Mouse (Mus musculus): ENCODE data around the gene Pum1. TPM values are rescaled to one million over a fixed set of nuclear protein-coding genes. Genes with fewer than 3 reads are reported as not detected.
A peak's percentile ranks its signal among the peaks of the same experiment; 100 is the strongest.

The Pum1 gene
- polyA plus RNA-seq, 1 experiment from 2014 or later: 110 TPM

DNA sequence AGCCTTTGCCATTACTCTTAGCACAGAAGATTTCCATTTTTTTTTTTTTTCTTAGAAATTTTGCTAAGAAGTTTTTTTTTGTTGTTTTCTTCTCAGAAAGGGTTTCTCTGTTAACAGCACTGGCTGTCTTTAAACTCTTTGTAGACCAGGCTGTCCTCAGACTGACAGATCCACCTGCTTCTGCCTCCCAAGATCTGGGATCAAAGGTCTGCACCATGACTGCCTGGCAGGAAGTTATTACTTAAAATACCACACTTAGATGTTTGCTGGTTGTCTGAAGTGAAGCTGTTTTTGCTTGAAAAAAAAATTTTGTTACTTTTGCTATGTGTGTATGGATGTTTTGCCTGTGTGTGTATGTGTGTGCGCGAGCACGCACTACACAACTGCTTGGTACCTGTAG is 40.5 kb downstream of the Pum1 start:
- 99% methylated on average over 3 of the region's 3 CpGs for WGBS
- Histone ChIP-seq H3K4me2 (replicated peaks; ENCODE audit: low read depth, low read length) (no peak overlapping the region), H3K27me3 (ENCODE audit: control insufficient read depth, insufficient read depth, low read length) (no peaks in the 10 kb centered on the region), H3K9ac (replicated peaks; ENCODE audit: low read depth, low read length) (no peak overlapping the region), H3K27ac (ENCODE audit: low read length) (no peak overlapping the region), H3K4me3 (ENCODE audit: low read depth, low read length) (no peak overlapping the region), H3K9me3 (ENCODE audit: control insufficient read depth, low read depth, low read length) (no peaks in the 10 kb centered on the region), H3K4me1 (ENCODE audit: control insufficient read depth, insufficient read depth, low read length) (no peaks in the 10 kb centered on the region), H3K36me3 (ENCODE audit: control insufficient read depth, insufficient read depth, low read length) (peaks cover 45% of the 10 kb centered on the region)
- ATAC-seq (ENCODE audit: insufficient number of reproducible peaks, insufficient read depth, low FRiP score, low read depth): no peak

GRCm38 (mm10) chr4:130704615-130705014 is 41.5 kb downstream of the Pum1 start:
- Histone ChIP-seq H3K9me3 (ENCODE audit: control insufficient read depth, low read depth, low read length) (no peaks in the 10 kb centered on the region), H3K27ac (ENCODE audit: low read length) (no peak overlapping the region), H3K9ac (replicated peaks; ENCODE audit: low read depth, low read length) (no peak overlapping the region), H3K36me3 (ENCODE audit: control insufficient read depth, insufficient read depth, low read length) (peaks cover 49% of the 10 kb centered on the region), H3K27me3 (ENCODE audit: control insufficient read depth, insufficient read depth, low read length) (no peaks in the 10 kb centered on the region), H3K4me1 (ENCODE audit: control insufficient read depth, insufficient read depth, low read length) (no peaks in the 10 kb centered on the region), H3K4me2 (replicated peaks; ENCODE audit: low read depth, low read length) (no peak overlapping the region), H3K4me3 (ENCODE audit: low read depth, low read length) (no peak overlapping the region)
- WGBS: 97% methylated on average over 4 of the region's 4 CpGs
- ATAC-seq (ENCODE audit: insufficient number of reproducible peaks, insufficient read depth, low FRiP score, low read depth): no peak

- 64% methylated on average over 3 of the region's 3 CpGs for WGBS
- no peak for ATAC-seq (ENCODE audit: insufficient number of reproducible peaks, insufficient read depth, low FRiP score, low read depth)
- Histone ChIP-seq H3K9me3 (ENCODE audit: control insufficient read depth, low read depth, low read length) (no peaks in the 10 kb centered on the region), H3K9ac (replicated peaks; ENCODE audit: low read depth, low read length) (no peak overlapping the region), H3K27ac (ENCODE audit: low read length) (no peak overlapping the region), H3K36me3 (ENCODE audit: control insufficient read depth, insufficient read depth, low read length) (peaks cover 35% of the 10 kb centered on the region), H3K4me3 (ENCODE audit: low read depth, low read length) (no peak overlapping the region), H3K4me1 (ENCODE audit: control insufficient read depth, insufficient read depth, low read length) (no peaks in the 10 kb centered on the region), H3K27me3 (ENCODE audit: control insufficient read depth, insufficient read depth, low read length) (no peaks in the 10 kb centered on the region), H3K4me2 (replicated peaks; ENCODE audit: low read depth, low read length) (no peak overlapping the region)
Observed at GRCm38 (mm10) chr4:130706215-130707000, 43.3 kb downstream of the Pum1 start.

DNA sequence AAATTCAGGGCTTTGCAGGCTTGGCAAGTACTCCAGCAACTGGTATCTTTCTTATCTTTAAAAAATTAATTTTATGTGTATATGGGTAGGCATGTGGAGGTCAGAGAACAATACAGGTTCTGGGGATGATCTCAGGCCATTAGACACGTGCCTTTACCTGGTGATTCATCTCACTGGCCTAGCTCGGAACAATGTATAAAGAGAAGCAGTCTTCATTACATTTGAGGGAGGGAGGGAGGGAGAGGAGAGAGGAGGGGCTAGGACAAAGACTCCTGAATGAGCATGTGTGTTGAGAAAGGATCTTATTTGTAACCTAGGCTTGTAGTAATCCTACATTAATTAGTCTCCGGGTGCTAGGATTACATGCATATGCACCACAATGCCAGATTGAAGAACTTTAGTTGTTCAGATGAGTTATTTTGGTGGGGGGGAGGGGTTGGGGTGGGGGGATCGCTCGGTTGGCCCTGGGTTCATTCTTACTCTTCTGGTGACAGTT is 48.3 kb downstream of the Pum1 start:
- no peak overlapping the region for H3K27ac ChIP-seq (ENCODE audit: low read length)
- H3K4me2 ChIP-seq (replicated peaks; ENCODE audit: low read depth, low read length): no peak overlapping the region
- H3K27me3 ChIP-seq (ENCODE audit: control insufficient read depth, insufficient read depth, low read length): no peaks in the 10 kb centered on the region
- H3K9ac ChIP-seq (replicated peaks; ENCODE audit: low read depth, low read length): no peak overlapping the region
- H3K36me3 ChIP-seq (ENCODE audit: control insufficient read depth, insufficient read depth, low read length): peaks cover 4% of the 10 kb centered on the region; the same call in 1 of the 2 replicates
- peaks cover 23% of the 10 kb centered on the region for H3K4me1 ChIP-seq (ENCODE audit: control insufficient read depth, insufficient read depth, low read length)
- no peak overlapping the region for H3K4me3 ChIP-seq (ENCODE audit: low read depth, low read length)
- no peak for ATAC-seq (ENCODE audit: insufficient number of reproducible peaks, insufficient read depth, low FRiP score, low read depth)
- no peaks in the 10 kb centered on the region for H3K9me3 ChIP-seq (ENCODE audit: control insufficient read depth, low read depth, low read length)
- WGBS: 63% methylated on average over 5 of the region's 5 CpGs

DNA sequence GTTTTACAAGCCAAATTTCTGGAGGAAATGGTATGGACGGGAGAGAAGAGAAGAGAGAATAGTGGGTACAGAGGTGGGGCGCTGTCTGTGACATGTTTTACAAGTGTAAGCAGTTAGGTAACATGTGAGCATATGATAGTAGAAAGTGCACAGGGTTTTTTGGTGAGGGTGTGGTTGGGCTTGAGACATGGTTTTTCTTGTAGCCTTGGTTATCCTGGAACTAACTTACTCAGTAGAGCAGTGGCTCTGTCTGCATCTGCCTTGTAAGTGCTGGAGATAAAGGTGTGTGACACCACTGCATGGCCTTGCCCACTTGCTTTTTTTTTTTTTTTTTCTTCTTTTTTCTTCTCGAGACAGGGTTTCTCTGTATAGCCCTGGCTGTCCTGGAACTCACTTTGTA is 49.2 kb downstream of the Pum1 start:
- peaks cover 23% of the 10 kb centered on the region for H3K4me1 ChIP-seq (ENCODE audit: control insufficient read depth, insufficient read depth, low read length)
- peaks cover 4% of the 10 kb centered on the region; the same call in 1 of the 2 replicates for H3K36me3 ChIP-seq (ENCODE audit: control insufficient read depth, insufficient read depth, low read length)
- WGBS: 73% methylated on average over 3 of the region's 3 CpGs
- ATAC-seq (ENCODE audit: insufficient number of reproducible peaks, insufficient read depth, low FRiP score, low read depth): peak; percentile 62; the same call in 1 of the 2 replicates
- no peak overlapping the region for H3K9ac ChIP-seq (replicated peaks; ENCODE audit: low read depth, low read length)
- H3K27me3 ChIP-seq (ENCODE audit: control insufficient read depth, insufficient read depth, low read length): no peaks in the 10 kb centered on the region
- H3K4me2 ChIP-seq (replicated peaks; ENCODE audit: low read depth, low read length): no peak overlapping the region
- H3K4me3 ChIP-seq (ENCODE audit: low read depth, low read length): no peak overlapping the region
- no peaks in the 10 kb centered on the region for H3K9me3 ChIP-seq (ENCODE audit: control insufficient read depth, low read depth, low read length)
- H3K27ac ChIP-seq (ENCODE audit: low read length): no peak overlapping the region

DNA sequence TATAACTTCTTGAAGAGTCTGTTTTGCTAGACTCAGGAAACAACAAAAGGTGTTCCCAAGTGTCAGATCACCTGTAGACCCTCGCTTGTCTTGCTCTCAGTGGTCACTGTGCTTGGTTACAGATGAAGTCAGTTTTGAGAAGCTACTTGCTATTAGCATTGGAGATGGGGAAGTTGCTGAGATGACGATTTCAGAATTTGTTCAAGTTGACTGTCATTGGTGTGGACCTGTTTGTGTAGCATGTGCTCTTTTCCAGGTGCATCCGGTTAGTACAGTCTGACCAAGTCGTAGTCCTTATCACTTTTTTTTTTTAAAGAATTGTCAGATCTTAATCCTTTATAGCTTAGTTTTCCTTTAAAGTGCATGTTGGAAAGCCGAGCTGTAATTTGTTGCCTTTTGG is 50.3 kb downstream of the Pum1 start:
- Histone ChIP-seq H3K9me3 (ENCODE audit: control insufficient read depth, low read depth, low read length) (no peaks in the 10 kb centered on the region), H3K36me3 (ENCODE audit: control insufficient read depth, insufficient read depth, low read length) (peaks cover 5% of the 10 kb centered on the region; the same call in 1 of the 2 replicates), H3K4me1 (ENCODE audit: control insufficient read depth, insufficient read depth, low read length) (peaks cover 23% of the 10 kb centered on the region), H3K27ac (ENCODE audit: low read length) (no peak overlapping the region), H3K27me3 (ENCODE audit: control insufficient read depth, insufficient read depth, low read length) (no peaks in the 10 kb centered on the region), H3K9ac (replicated peaks; ENCODE audit: low read depth, low read length) (no peak overlapping the region), H3K4me2 (replicated peaks; ENCODE audit: low read depth, low read length) (no peak overlapping the region), H3K4me3 (ENCODE audit: low read depth, low read length) (no peak overlapping the region)
- 64% methylated on average over 5 of the region's 5 CpGs for WGBS
- no peak for ATAC-seq (ENCODE audit: insufficient number of reproducible peaks, insufficient read depth, low FRiP score, low read depth)

DNA sequence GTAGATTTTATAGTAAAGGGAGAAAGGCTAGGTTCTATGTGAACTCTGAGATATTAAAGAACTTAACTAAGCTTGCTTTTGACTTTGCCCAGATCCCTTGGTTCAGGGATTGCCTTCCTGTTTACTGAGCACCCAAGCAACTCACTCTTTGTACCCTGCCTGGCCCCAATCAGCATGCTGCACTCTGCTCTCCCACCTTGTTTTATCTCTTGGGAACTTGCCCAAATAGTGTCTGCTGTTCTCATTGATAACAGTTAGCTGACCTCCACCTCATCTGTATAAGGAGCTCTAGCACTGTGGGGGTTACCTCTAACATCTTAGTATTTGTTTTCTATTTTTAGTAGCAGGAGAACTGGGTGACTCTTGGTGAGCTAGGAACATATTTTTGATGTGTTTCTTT is 52.0 kb downstream of the Pum1 start:
- Histone ChIP-seq H3K27ac (ENCODE audit: low read length) (no peak overlapping the region), H3K27me3 (ENCODE audit: control insufficient read depth, insufficient read depth, low read length) (no peaks in the 10 kb centered on the region), H3K4me1 (ENCODE audit: control insufficient read depth, insufficient read depth, low read length) (peaks cover 30% of the 10 kb centered on the region), H3K9ac (replicated peaks; ENCODE audit: low read depth, low read length) (no peak overlapping the region), H3K36me3 (ENCODE audit: control insufficient read depth, insufficient read depth, low read length) (peaks cover 16% of the 10 kb centered on the region), H3K4me3 (ENCODE audit: low read depth, low read length) (no peak overlapping the region), H3K9me3 (ENCODE audit: control insufficient read depth, low read depth, low read length) (no peaks in the 10 kb centered on the region), H3K4me2 (replicated peaks; ENCODE audit: low read depth, low read length) (0 out of 2 replicates have a peak overlapping the region, but pooled peaks have one; percentile 1)
- ATAC-seq (ENCODE audit: insufficient number of reproducible peaks, insufficient read depth, low FRiP score, low read depth): peak; percentile 89; the same call in 1 of the 2 replicates

DNA sequence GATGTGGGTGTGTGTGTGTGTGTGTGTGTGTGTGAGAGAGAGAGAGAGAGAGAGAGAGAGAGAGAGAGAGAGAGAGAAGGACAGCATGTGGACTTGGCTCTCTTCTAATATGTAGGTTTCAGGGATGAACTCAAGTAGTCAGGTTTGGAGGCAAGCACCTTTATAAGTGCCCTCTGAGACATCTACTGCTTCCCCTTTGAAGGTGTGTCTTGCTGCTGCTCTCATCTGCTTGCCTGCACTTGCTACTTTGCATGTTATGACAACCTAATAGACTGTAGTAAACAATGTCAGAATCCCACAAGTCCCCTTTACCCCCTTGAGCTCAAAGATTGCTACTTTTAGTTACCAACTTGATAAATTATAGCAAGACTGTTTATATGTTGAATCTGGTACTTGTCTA is 52.5 kb downstream of the Pum1 start:
- H3K9me3 ChIP-seq (ENCODE audit: control insufficient read depth, low read depth, low read length): no peaks in the 10 kb centered on the region
- H3K36me3 ChIP-seq (ENCODE audit: control insufficient read depth, insufficient read depth, low read length): peaks cover 20% of the 10 kb centered on the region
- H3K27me3 ChIP-seq (ENCODE audit: control insufficient read depth, insufficient read depth, low read length): no peaks in the 10 kb centered on the region
- no peak for ATAC-seq (ENCODE audit: insufficient number of reproducible peaks, insufficient read depth, low FRiP score, low read depth)
- H3K4me1 ChIP-seq (ENCODE audit: control insufficient read depth, insufficient read depth, low read length): peaks cover 30% of the 10 kb centered on the region
- H3K9ac ChIP-seq (replicated peaks; ENCODE audit: low read depth, low read length): no peak overlapping the region
- no peak overlapping the region for H3K27ac ChIP-seq (ENCODE audit: low read length)
- no peak overlapping the region for H3K4me3 ChIP-seq (ENCODE audit: low read depth, low read length)
- no peak overlapping the region for H3K4me2 ChIP-seq (replicated peaks; ENCODE audit: low read depth, low read length)
